Mouse (Mus musculus): ENCODE measurements around the gene Aebp2. TPM values are rescaled to one million over a fixed set of nuclear protein-coding genes. Genes with fewer than 3 reads are reported as not detected.
"Not testable (repeated sequence)": the region's sequence is repeated elsewhere in the genome, so short reads cannot be mapped to it uniquely, and the experiment has no call there.

Aebp2 gene
- total and polyA plus RNA-seq, 3 experiments, result 25.9 to 42.0 (median 32.5) TPM

- no peaks in the 10 kb centered on the region; a peak in 1 of 4 replicates for H3K27me3 ChIP-seq (ENCODE audit: control insufficient read depth in 1 of 2, insufficient read depth in 2 of 2, low read length in 2 of 2)
- TF ChIP-seq RCOR1 (IDR thresholded peaks at IDR 0.05; ENCODE audit: low read depth, low read length) (no peak), POLR2AphosphoS5 (IDR thresholded peaks at IDR 0.05; ENCODE audit: borderline replicate concordance, low read depth, low read length) (no peak), MXI1 (IDR thresholded peaks at IDR 0.05; ENCODE audit: low read depth, low read length) (no peak)
- 0 out of 4 replicates have a peak, but pooled peaks cover 0 to under 1% of the 10 kb centered on the region in 2 experiments for H3K4me1 ChIP-seq (ENCODE audit: control insufficient read depth in 1 of 2, insufficient read depth in 2 of 2, low read length in 2 of 2)
- DNase-seq (ENCODE audit: low read depth, low spot score), result no peak
- H3K79me2 ChIP-seq (ENCODE audit: control insufficient read depth, insufficient read depth, low read length, poor library complexity), result no peaks in the 10 kb centered on the region
- H3K36me3 ChIP-seq (ENCODE audit: control insufficient read depth in 1 of 2, insufficient read depth in 2 of 2, low read length in 2 of 2), result no peaks in the 10 kb centered on the region; a peak in 1 of 4 replicates
- H3K9me3 ChIP-seq (replicated peaks; ENCODE audit: insufficient read depth, low read length), result no peaks in the 10 kb centered on the region
- no peak overlapping the region for H3K9ac ChIP-seq (ENCODE audit: control insufficient read depth, low read depth, low read length, poor library complexity, severe bottlenecking)
- H3K4me3 ChIP-seq (ENCODE audit: control insufficient read depth in 1 of 2, insufficient read depth in 1 of 2, low read depth in 2 of 2, low read length in 2 of 2), result no peak overlapping the region
- H3K27ac ChIP-seq (ENCODE audit: control insufficient read depth, low read depth, low read length), result no peak overlapping the region
Observed at GRCm38 (mm10) chr6:140603228-140603944, 19.1 kb upstream of the Aebp2 start.

DNA sequence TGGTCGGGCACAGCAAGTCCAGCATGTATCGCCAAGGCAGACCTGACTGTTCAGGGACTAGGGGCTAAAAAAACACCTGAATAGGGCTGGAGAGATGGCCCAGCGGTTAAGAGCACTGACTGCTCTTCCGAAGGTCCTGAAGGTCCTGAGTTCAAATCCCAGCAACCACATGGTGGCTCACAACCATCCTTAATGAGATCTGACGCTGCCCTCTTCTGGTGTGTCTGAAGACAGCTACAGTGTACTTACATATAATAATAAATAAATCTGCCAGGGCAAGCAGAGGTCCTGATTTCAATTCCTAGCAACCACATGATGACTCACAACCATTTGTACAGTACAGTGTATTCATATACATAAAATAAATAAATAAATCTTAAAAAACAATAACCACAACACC lies 17.3 kb upstream of the Aebp2 start:
- not testable (repeated sequence) for DNase-seq (ENCODE audit: low read depth, low spot score); H3K4me1 ChIP-seq (ENCODE audit: control insufficient read depth in 1 of 2, insufficient read depth in 2 of 2, low read length in 2 of 2); H3K79me2 ChIP-seq (ENCODE audit: control insufficient read depth, insufficient read depth, low read length, poor library complexity); H3K9ac ChIP-seq (ENCODE audit: control insufficient read depth, low read depth, low read length, poor library complexity, severe bottlenecking); H3K36me3 ChIP-seq (ENCODE audit: control insufficient read depth in 1 of 2, insufficient read depth in 2 of 2, low read length in 2 of 2); H3K27ac ChIP-seq (ENCODE audit: control insufficient read depth, low read depth, low read length); H3K27me3 ChIP-seq (ENCODE audit: control insufficient read depth in 1 of 2, insufficient read depth in 2 of 2, low read length in 2 of 2); H3K9me3 ChIP-seq (replicated peaks; ENCODE audit: insufficient read depth, low read length); H3K4me3 ChIP-seq (ENCODE audit: control insufficient read depth in 1 of 2, insufficient read depth in 1 of 2, low read depth in 2 of 2, low read length in 2 of 2)

DNA sequence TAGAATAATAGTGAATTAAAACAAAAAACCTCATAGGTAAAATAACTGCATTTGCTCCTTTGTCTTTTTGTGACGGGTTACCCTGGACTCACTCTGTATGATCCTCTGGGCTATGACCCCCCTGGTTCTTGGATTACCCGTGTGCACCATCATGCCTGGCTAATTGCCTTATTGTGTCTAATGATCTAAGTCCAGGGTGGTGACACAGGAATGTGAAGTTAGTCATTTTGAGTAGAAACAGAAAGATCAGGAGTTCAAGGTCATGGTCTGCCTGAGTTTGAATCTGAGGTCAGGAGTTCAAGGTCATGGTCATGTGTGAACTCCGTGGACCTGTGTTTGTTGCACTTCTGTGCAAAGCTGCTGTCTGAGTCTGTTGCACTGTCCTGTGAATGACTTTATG lies 16.7 kb upstream of the Aebp2 start:
- H3K9me3 ChIP-seq (replicated peaks; ENCODE audit: insufficient read depth, low read length), result no peaks in the 10 kb centered on the region
- no peak for DNase-seq (ENCODE audit: low read depth, low spot score)
- no peaks in the 10 kb centered on the region for H3K79me2 ChIP-seq (ENCODE audit: control insufficient read depth, insufficient read depth, low read length, poor library complexity)
- no peak overlapping the region for H3K4me3 ChIP-seq (ENCODE audit: control insufficient read depth in 1 of 2, insufficient read depth in 1 of 2, low read depth in 2 of 2, low read length in 2 of 2)
- H3K9ac ChIP-seq (ENCODE audit: control insufficient read depth, low read depth, low read length, poor library complexity, severe bottlenecking), result no peak overlapping the region
- no peak overlapping the region for H3K27ac ChIP-seq (ENCODE audit: control insufficient read depth, low read depth, low read length)
- no peaks in the 10 kb centered on the region for H3K36me3 ChIP-seq (ENCODE audit: control insufficient read depth in 1 of 2, insufficient read depth in 2 of 2, low read length in 2 of 2)
- no peaks in the 10 kb centered on the region; a peak in 1 of 4 replicates for H3K27me3 ChIP-seq (ENCODE audit: control insufficient read depth in 1 of 2, insufficient read depth in 2 of 2, low read length in 2 of 2)
- TF ChIP-seq GABPA (IDR thresholded peaks at IDR 0.05; ENCODE audit: low read depth, low read length) (no peak), MAX (IDR thresholded peaks at IDR 0.05; ENCODE audit: low read length) (no peak), MYB (IDR thresholded peaks at IDR 0.05; ENCODE audit: low read depth, low read length) (no peak), E2F4 (IDR thresholded peaks at IDR 0.05; ENCODE audit: borderline replicate concordance, low read depth, low read length) (no peak)
- H3K4me1 ChIP-seq (ENCODE audit: control insufficient read depth in 1 of 2, insufficient read depth in 2 of 2, low read length in 2 of 2), result no peaks in the 10 kb centered on the region

- no peaks in the 10 kb centered on the region for H3K9me3 ChIP-seq (replicated peaks; ENCODE audit: insufficient read depth, low read length)
- no peak for TF ChIP-seq ZC3H11A (IDR thresholded peaks at IDR 0.05; ENCODE audit: low read depth, low read length)
- no peak for TF ChIP-seq TAL1 (IDR thresholded peaks at IDR 0.05; ENCODE audit: low read length)
- no peak for TF ChIP-seq JUND (IDR thresholded peaks at IDR 0.05; ENCODE audit: low read depth, low read length)
- TF ChIP-seq EP300 (IDR thresholded peaks at IDR 0.05; ENCODE audit: low read depth in 1 of 2, low read length in 2 of 2), result no peak
- no peak for TF ChIP-seq CTCF (IDR thresholded peaks at IDR 0.05 in 2 of 3, conservative IDR thresholded peaks at IDR 0.05 in 1 of 3; ENCODE audit: control insufficient read depth in 1 of 3, insufficient read depth in 1 of 3, low read depth in 2 of 3, low read length in 3 of 3, poor library complexity in 1 of 3, severe bottlenecking in 1 of 3)
- no peak for TF ChIP-seq MYC (IDR thresholded peaks at IDR 0.05; ENCODE audit: low read depth, low read length)
- TF ChIP-seq MAX (IDR thresholded peaks at IDR 0.05; ENCODE audit: low read length), result no peak
- TF ChIP-seq RAD21 (IDR thresholded peaks at IDR 0.05; ENCODE audit: low read depth, low read length), result no peak
- TF ChIP-seq BHLHE40 (IDR thresholded peaks at IDR 0.05; ENCODE audit: borderline replicate concordance, low read depth, low read length), result no peak
- TF ChIP-seq MEF2A (IDR thresholded peaks at IDR 0.05; ENCODE audit: extremely low read depth, insufficient replicate concordance, low read depth, low read length, poor library complexity, severe bottlenecking), result no peak
- TF ChIP-seq ZNF384 (IDR thresholded peaks at IDR 0.05; ENCODE audit: low read depth, low read length), result no peak
- TF ChIP-seq POLR2AphosphoS5 (IDR thresholded peaks at IDR 0.05; ENCODE audit: borderline replicate concordance, low read depth, low read length), result no peak
- TF ChIP-seq ZMIZ1 (IDR thresholded peaks at IDR 0.05; ENCODE audit: low read depth, low read length), result no peak
- no peak for TF ChIP-seq E2F4 (IDR thresholded peaks at IDR 0.05; ENCODE audit: borderline replicate concordance, low read depth, low read length)
- no peak for TF ChIP-seq TCF12 (IDR thresholded peaks at IDR 0.05; ENCODE audit: low read depth, low read length)
Observed at GRCm38 (mm10) chr6:140606534-140606933, 15.9 kb upstream of the Aebp2 start.

More at GRCm38 (mm10) chr6:140606534-140606933, 15.9 kb upstream of the Aebp2 start:
- H3K4me1 ChIP-seq (ENCODE audit: control insufficient read depth in 1 of 2, insufficient read depth in 2 of 2, low read length in 2 of 2), result no peaks in the 10 kb centered on the region
- H3K36me3 ChIP-seq (ENCODE audit: control insufficient read depth in 1 of 2, insufficient read depth in 2 of 2, low read length in 2 of 2), result no peaks in the 10 kb centered on the region
- H3K4me3 ChIP-seq (ENCODE audit: control insufficient read depth in 1 of 2, insufficient read depth in 1 of 2, low read depth in 2 of 2, low read length in 2 of 2), result no peak overlapping the region
- DNase-seq (ENCODE audit: low read depth, low spot score), result no peak
- no peaks in the 10 kb centered on the region; a peak in 1 of 4 replicates for H3K27me3 ChIP-seq (ENCODE audit: control insufficient read depth in 1 of 2, insufficient read depth in 2 of 2, low read length in 2 of 2)
- H3K9ac ChIP-seq (ENCODE audit: control insufficient read depth, low read depth, low read length, poor library complexity, severe bottlenecking), result no peak overlapping the region
- H3K27ac ChIP-seq (ENCODE audit: control insufficient read depth, low read depth, low read length), result no peak overlapping the region
- no peaks in the 10 kb centered on the region for H3K79me2 ChIP-seq (ENCODE audit: control insufficient read depth, insufficient read depth, low read length, poor library complexity)

Data from MEL (cell line).